Mouse (Mus musculus): ENCODE results near the gene Heatr9.

The Heatr9 gene

GRCm38 (mm10) chr11:83533192-83533591 lies 11.2 kb upstream of the Heatr9 start:
- no peak for DNase-seq (ENCODE audit: low read depth)

GRCm38 (mm10) chr11:83530360-83530759 lies 8.4 kb upstream of the Heatr9 start, which contains the start of gene Ccl5:
TSS of gene Ccl5 (minus strand) at chr11:83530518.
- DNase-seq (ENCODE audit: low read depth) = no peak

GRCm38 (mm10) chr11:83529024-83529423 lies 7.0 kb upstream of the Heatr9 start:
- no peak for DNase-seq (ENCODE audit: low read depth)

GRCm38 (mm10) chr11:83518371-83518770 lies 3.6 kb downstream of the Heatr9 start:
- no peak for DNase-seq (ENCODE audit: low read depth)

GRCm38 (mm10) chr11:83517153-83517552 lies 4.8 kb downstream of the Heatr9 start:
- no peak for DNase-seq (ENCODE audit: low read depth)

GRCm38 (mm10) chr11:83509521-83509920 lies 12.5 kb downstream of the Heatr9 start:
- DNase-seq (ENCODE audit: low read depth) = no peak

- DNase-seq (ENCODE audit: low read depth) = no peak
These were observed 17.7 kb downstream of the Heatr9 start for GRCm38 (mm10) chr11:83504308-83504707.

GRCm38 (mm10) chr11:83495571-83495970 lies 26.4 kb downstream of the Heatr9 start:
- no peak for DNase-seq (ENCODE audit: low read depth)

GRCm38 (mm10) chr11:83491488-83491887 lies 30.5 kb downstream of the Heatr9 start:
- no peak for DNase-seq (ENCODE audit: low read depth)

GRCm38 (mm10) chr11:83473235-83474016 lies 48.5 kb downstream of the Heatr9 start:
- DNase-seq (ENCODE audit: low read depth) = no peak

GRCm38 (mm10) chr11:83472324-83473234 lies 49.4 kb downstream of the Heatr9 start, which contains the start of gene Taf15:
TSS of gene Taf15 (plus strand) at chr11:83473086.
- peak; percentile 99 for DNase-seq (ENCODE audit: low read depth)

- DNase-seq (ENCODE audit: low read depth) = no peak
These were observed 50.2 kb downstream of the Heatr9 start for GRCm38 (mm10) chr11:83471766-83472165.

- no peak for DNase-seq (ENCODE audit: low read depth)
These were observed 53.2 kb downstream of the Heatr9 start for GRCm38 (mm10) chr11:83468765-83469164.

- DNase-seq (ENCODE audit: low read depth) = no peak
These were observed 54.8 kb downstream of the Heatr9 start for GRCm38 (mm10) chr11:83467120-83467652.

- no peak for DNase-seq (ENCODE audit: low read depth)
These were observed 56.0 kb downstream of the Heatr9 start for GRCm38 (mm10) chr11:83465976-83466375.

GRCm38 (mm10) chr11:83462711-83463244 lies 59.2 kb downstream of the Heatr9 start, which contains the start of gene Mmp28:
TSS of gene Mmp28 (minus strand) at chr11:83463071.
- DNase-seq (ENCODE audit: low read depth) = no peak
